Mouse (Mus musculus) liver, postnatal 0 days (tissue): Measurements from ENCODE around the gene Gzme.

Experiments
- CTCF ChIP-seq: sonication (generic); IDR thresholded peaks from 2 replicates; pipeline ENCODE4 v1.5.1; 2016; ENCODE audit warnings: antibody characterized with exemption, low read depth
- EP300 ChIP-seq: IDR thresholded peaks from 2 replicates; pipeline ENCODE4 v1.6.1; 2016; ENCODE audit warnings: antibody characterized with exemption, low read depth, mild to moderate bottlenecking

GRCm38 (mm10) chr14:56105447-56106180 lies 14.8 kb downstream of the Gzme start:
- no peak for TF ChIP-seq EP300
- no peak for TF ChIP-seq CTCF
